Mouse (Mus musculus) stomach, postnatal 0 days (tissue): ENCODE measurements around the gene Gm21987. TPM values are rescaled to one million over a fixed set of nuclear protein-coding genes. Genes with fewer than 3 reads are reported as not detected.

Experiments
- ATAC-seq: fragments of 200-750 bp; cut with Nextera tagmentation; 2 replicates; pipeline ENCODE4 v1.8.0; 2017; ENCODE audit not compliant: low FRiP score, low TSS enrichment
- DNase-seq: peaks from one replicate; pipeline ENCODE4 v3.0.0-alpha.2; 2016; ENCODE audit warnings: low spot score
- H3K27ac ChIP-seq: fragments of 300-500 bp; sonication (generic); replicated peaks from 2 replicates; pipeline ENCODE4 v1.5.1; 2014; ENCODE audit warnings: mild to moderate bottlenecking, control low read depth
- H3K27me3 ChIP-seq: fragments of 300-500 bp; sonication (generic); 2 replicates; pipeline ENCODE4 v1.6.1; 2014; ENCODE audit warnings: low read length; ENCODE audit not compliant: control insufficient read depth, insufficient read depth
- H3K36me3 ChIP-seq: fragments of 300-500 bp; sonication (generic); 2 replicates; pipeline ENCODE4 v1.6.1; 2014; ENCODE audit warnings: low read length, mixed read lengths; ENCODE audit not compliant: control insufficient read depth, insufficient read depth
- H3K4me1 ChIP-seq: fragments of 300-500 bp; sonication (generic); replicated peaks from 2 replicates; pipeline ENCODE4 v1.6.1; 2014; ENCODE audit warnings: antibody characterized with exemption; ENCODE audit not compliant: control insufficient read depth, insufficient read depth
- H3K4me2 ChIP-seq: fragments of 300-500 bp; sonication (generic); replicated peaks from 2 replicates; pipeline ENCODE4 v1.6.1; 2014; ENCODE audit warnings: low read depth, mild to moderate bottlenecking, control low read depth, moderate library complexity
- H3K4me3 ChIP-seq: fragments of 300-500 bp; sonication (generic); 2 replicates; pipeline ENCODE4 v1.5.1; 2014; ENCODE audit warnings: low read depth, low read length, control low read depth
- H3K9ac ChIP-seq: fragments of 300-500 bp; sonication (generic); 2 replicates; pipeline ENCODE4 v1.6.1; 2014; ENCODE audit warnings: mild to moderate bottlenecking, low read length, control low read depth, mixed read lengths
- H3K9me3 ChIP-seq: fragments of 300-500 bp; sonication (generic); 2 replicates; pipeline ENCODE4 v1.6.1; 2016; ENCODE audit warnings: low read length; ENCODE audit not compliant: control insufficient read depth
- CTCF ChIP-seq: IDR thresholded peaks from 2 replicates; pipeline ENCODE4 v1.5.1; 2016; ENCODE audit warnings: antibody characterized with exemption, low read depth, mild to moderate bottlenecking, moderate library complexity
- EP300 ChIP-seq: optimal IDR thresholded peaks from 2 replicates; pipeline ENCODE3; 2016; ENCODE audit warnings: antibody characterized with exemption
- WGBS: fragments of 180-500 bp; shearing (Covaris S2); extraction: QIAGEN DNeasy Blood & Tissue Kit; methylation state at CpG from one replicate; pipeline ENCODE4 v1.1.7; 2014; 5-methylcytosine and 5-hydroxymethylcytosine counted together
- polyA plus RNA-seq: library from polyadenylated mRNA; unstranded; fragments of >200 nt; fragmentation: Nextera tagmentation; extraction: Ambion mirVana; gene quantifications from 2 replicates; pipeline ENCODE4 v1.2.1, GENCODE M21; 2015

The Gm21987 gene
- polyA plus RNA-seq, 1 experiment from 2014 or later = not detected

DNA sequence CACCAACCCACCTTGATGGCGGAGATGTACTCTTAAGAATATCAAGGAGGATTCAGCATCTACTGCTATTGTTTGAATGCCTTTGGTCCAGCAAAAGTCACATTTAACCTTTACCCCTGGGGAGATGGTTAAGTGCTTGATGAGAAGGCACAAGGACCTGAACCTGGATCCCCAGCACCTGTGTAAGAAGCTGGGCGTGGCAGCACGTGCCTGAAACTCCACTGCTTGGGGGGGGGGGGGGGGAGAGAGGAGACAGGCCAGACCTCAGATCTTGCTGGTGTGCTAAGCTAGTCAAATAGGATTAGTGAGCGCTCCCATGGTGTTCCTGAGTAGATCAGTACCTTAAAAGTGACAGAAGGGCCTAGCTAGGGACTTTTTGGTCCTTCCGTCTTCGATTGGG lies 54.6 kb downstream of the Gm21987 start:
- Histone ChIP-seq H3K36me3 (no peaks in the 10 kb centered on the region), H3K4me1 (no peaks in the 10 kb centered on the region; the same call in 1 of the 2 replicates), H3K9ac (no peak overlapping the region), H3K27ac (no peak overlapping the region), H3K4me3 (no peak overlapping the region), H3K9me3 (no peaks in the 10 kb centered on the region), H3K27me3 (no peaks in the 10 kb centered on the region), H3K4me2 (no peak overlapping the region)
- TF ChIP-seq EP300 = no peak
- TF ChIP-seq CTCF = no peak
- 87% methylated on average over 6 of the region's 6 CpGs for WGBS
- ATAC-seq = no peak
- DNase-seq = no peak

DNA sequence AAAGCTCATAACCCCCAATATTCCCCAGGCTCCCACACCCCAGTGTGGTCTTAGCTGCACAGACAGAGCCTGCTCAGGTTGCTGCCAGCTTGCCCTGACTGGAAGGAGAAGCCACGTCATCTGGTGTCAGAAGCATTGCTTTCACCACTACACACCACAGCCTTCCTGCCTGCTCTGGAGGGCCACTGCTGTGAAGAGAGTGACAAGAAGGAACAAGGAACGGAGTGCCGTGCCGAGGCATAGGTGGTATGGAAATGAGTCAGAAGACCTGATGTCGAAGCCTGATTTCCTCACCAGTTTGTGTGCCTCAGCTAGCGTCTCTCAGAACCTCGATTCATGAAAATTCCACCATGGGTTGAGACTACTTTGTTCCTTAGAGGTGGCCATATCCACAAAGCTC lies 56.8 kb downstream of the Gm21987 start:
- 80% methylated on average over 7 of the region's 7 CpGs for WGBS
- TF ChIP-seq EP300 (no peak), CTCF (no peak)
- no peak for ATAC-seq

DNA sequence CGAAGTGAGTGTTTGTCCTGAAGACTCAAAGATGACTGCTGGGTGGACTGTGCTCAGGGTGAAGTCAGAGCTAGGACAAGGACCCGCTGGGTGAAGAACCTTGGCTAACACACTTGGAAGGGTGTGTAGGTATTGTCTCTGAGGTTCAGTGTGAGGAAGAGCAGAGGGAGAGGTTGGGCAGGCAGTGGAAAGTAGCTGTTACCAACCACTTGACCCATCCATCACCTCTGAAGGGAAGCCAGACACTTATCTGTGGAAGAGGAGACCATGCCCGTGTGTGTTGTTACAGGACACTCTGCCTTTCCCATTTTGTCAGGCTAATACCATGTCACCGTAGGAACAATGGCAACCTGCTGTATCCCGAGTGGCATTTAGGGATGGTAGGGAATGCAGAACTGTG lies 59.5 kb downstream of the Gm21987 start:
- H3K9me3 ChIP-seq = no peaks in the 10 kb centered on the region
- 0 out of 2 replicates have a peak, but pooled peaks have one; percentile 29 for ATAC-seq
- H3K4me2 ChIP-seq = no peak overlapping the region
- H3K36me3 ChIP-seq = no peaks in the 10 kb centered on the region
- H3K27me3 ChIP-seq = no peaks in the 10 kb centered on the region
- no peaks in the 10 kb centered on the region for H3K4me1 ChIP-seq
- no peak for TF ChIP-seq EP300
- no peak for TF ChIP-seq CTCF
- no peak overlapping the region for H3K4me3 ChIP-seq
- 72% methylated on average over 5 of the region's 5 CpGs for WGBS
- no peak for DNase-seq
- no peak overlapping the region for H3K27ac ChIP-seq
- H3K9ac ChIP-seq = no peak overlapping the region

More for the DNA sequence above, 56.8 kb downstream of the Gm21987 start:
- H3K27me3 ChIP-seq = no peaks in the 10 kb centered on the region
- H3K27ac ChIP-seq = no peak overlapping the region
- H3K9me3 ChIP-seq = no peaks in the 10 kb centered on the region
- H3K4me2 ChIP-seq = no peak overlapping the region
- no peak overlapping the region for H3K9ac ChIP-seq
- DNase-seq = no peak
- no peaks in the 10 kb centered on the region for H3K36me3 ChIP-seq
- H3K4me1 ChIP-seq = no peaks in the 10 kb centered on the region; the same call in 1 of the 2 replicates
- H3K4me3 ChIP-seq = no peak overlapping the region

DNA sequence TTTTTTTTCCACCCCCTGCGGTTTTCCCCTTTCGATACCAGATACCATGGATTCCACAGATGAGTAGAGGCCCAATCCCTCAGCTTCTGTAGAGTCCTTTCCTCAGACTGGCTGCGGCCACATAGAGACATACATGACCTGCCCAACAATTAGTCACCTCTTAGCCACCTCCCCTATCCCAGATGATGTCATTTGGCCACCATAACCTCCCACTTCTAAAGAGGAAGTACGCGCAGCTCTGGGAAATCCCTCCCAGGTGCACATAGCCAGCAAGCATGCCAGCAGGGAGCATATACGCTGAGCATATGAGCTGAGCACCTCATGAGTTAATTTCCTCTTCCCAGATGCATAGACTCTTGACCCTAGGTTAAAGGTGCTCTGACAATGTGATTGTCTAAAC lies 59.9 kb downstream of the Gm21987 start:
- Histone ChIP-seq H3K27ac (no peak overlapping the region), H3K27me3 (no peaks in the 10 kb centered on the region), H3K9ac (no peak overlapping the region), H3K4me3 (no peak overlapping the region), H3K36me3 (no peaks in the 10 kb centered on the region), H3K4me1 (no peaks in the 10 kb centered on the region), H3K9me3 (no peaks in the 10 kb centered on the region), H3K4me2 (no peak overlapping the region)
- DNase-seq (peak; percentile 32), ATAC-seq (peak; percentile 90)
- TF ChIP-seq CTCF (no peak), EP300 (no peak)
- 79% methylated on average over 6 of the region's 6 CpGs for WGBS

DNA sequence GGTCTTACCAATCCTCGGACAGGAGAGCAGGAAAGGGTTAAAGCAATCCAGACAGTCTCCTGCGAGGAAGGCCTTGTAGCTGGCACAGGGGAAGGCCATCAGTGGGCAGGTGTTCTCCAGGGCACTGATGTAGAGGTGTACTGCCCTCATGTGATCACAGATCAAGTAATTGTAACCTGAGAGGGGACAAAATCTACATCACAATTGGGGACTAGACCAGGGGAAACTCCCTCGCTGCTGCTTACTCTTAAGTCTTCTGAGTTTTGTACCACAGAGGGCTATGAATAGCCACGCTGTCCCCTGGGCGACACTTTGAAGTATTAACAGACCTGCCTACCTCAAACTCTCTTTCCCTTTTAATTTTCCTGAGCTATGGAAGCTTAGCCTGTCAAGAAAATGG lies 60.7 kb downstream of the Gm21987 start:
- WGBS = 48% methylated on average over 5 of the region's 5 CpGs

DNA sequence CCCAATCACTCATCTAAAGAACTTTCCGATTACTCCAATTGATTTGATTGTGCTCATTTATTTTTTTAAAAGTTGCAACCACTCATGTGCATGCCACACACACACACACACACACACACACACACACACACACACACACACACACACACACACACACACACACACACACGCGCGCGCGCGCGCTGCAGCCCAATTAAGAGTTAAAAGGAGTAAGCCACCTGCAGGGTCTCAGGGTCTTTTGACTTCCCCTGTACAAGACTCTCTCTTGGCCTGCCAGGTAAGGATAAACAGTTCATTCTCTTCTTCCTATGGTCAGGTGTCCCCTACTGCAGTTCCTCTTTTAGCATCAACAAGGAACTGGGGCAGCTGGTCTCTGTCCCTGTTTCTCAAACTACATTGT lies 61.6 kb downstream of the Gm21987 start:
- no peak for TF ChIP-seq CTCF
- no peak for TF ChIP-seq EP300
- ATAC-seq (no peak), DNase-seq (no peak)
- H3K27ac ChIP-seq = no peak overlapping the region
- WGBS = 96% methylated on average over 8 of the region's 8 CpGs
- H3K4me1 ChIP-seq = no peaks in the 10 kb centered on the region
- no peaks in the 10 kb centered on the region for H3K27me3 ChIP-seq
- H3K4me2 ChIP-seq = no peak overlapping the region
- no peaks in the 10 kb centered on the region for H3K9me3 ChIP-seq
- H3K36me3 ChIP-seq = no peaks in the 10 kb centered on the region
- no peak overlapping the region for H3K4me3 ChIP-seq
- no peak overlapping the region for H3K9ac ChIP-seq

More for the DNA sequence above, 60.7 kb downstream of the Gm21987 start:
- H3K36me3 ChIP-seq = no peaks in the 10 kb centered on the region
- no peaks in the 10 kb centered on the region for H3K4me1 ChIP-seq
- DNase-seq (no peak), ATAC-seq (no peak)
- no peak overlapping the region for H3K27ac ChIP-seq
- no peaks in the 10 kb centered on the region for H3K9me3 ChIP-seq
- TF ChIP-seq EP300 (no peak), CTCF (no peak)
- H3K4me3 ChIP-seq = no peak overlapping the region
- no peak overlapping the region for H3K9ac ChIP-seq
- H3K4me2 ChIP-seq = no peak overlapping the region
- no peaks in the 10 kb centered on the region for H3K27me3 ChIP-seq

Other genes starting within 250 kb of the Gm21987 start
- 10.6 and 13.6 TPM in 2 replicates for gene Nr1i2, start 52.2 kb upstream of the Gm21987 start, polyA plus RNA-seq
- 0.27 and 0.44 TPM in 2 replicates for gene Maats1, start 4.9 kb upstream of the Gm21987 start, polyA plus RNA-seq
- 301 and 327 TPM in 2 replicates for gene Cox17, start within 50 bp of the Gm21987 start, polyA plus RNA-seq
- 10.4 and 11.5 TPM in 2 replicates for gene Popdc2, start 15.2 kb downstream of the Gm21987 start, polyA plus RNA-seq
- 0.11 and 0.34 TPM in 2 replicates for gene Pla1a, start 86.1 kb downstream of the Gm21987 start, polyA plus RNA-seq
- gene Adprh, start 105.7 kb downstream of the Gm21987 start, polyA plus RNA-seq = 44.4 and 46.7 TPM in 2 replicates
- 0.45 and 0.59 TPM in 2 replicates for gene Cd80, start 108.5 kb downstream of the Gm21987 start, polyA plus RNA-seq
- gene Timmdc1, start 175.6 kb downstream of the Gm21987 start, polyA plus RNA-seq = 14.6 and 15.5 TPM in 2 replicates
- gene Poglut1, start 203.2 kb downstream of the Gm21987 start, polyA plus RNA-seq = 16.0 and 16.3 TPM in 2 replicates
- gene Tmem39a, start 211.7 kb downstream of the Gm21987 start, polyA plus RNA-seq = 44.6 and 48.9 TPM in 2 replicates